ENCODE assay signal across 33 mouse cellular contexts in genomic region chr11:98016177-98016576, GRCm38 (mm10). TPM values are rescaled to one million over a fixed set of nuclear protein-coding genes. Genes with fewer than 3 reads are reported as not detected.
"Had no signal": no experiment of that assay in that cellular context is flagged by ENCODE, and none has a peak within 500 bp of the region (broad histone marks: within the 10 kb centered on the region; RNA-seq: fewer than 3 reads in every experiment).

No protein-coding gene starts in this region.

- H3K27me3 ChIP-seq: limb, embryonic 13.5 days; limb, embryonic 15.5 days; lung, embryonic 15.5 days; midbrain, embryonic 13.5 days; midbrain, embryonic 15.5 days; neural tube, embryonic 12.5 days had no signal

- H3K9ac ChIP-seq: limb, embryonic 12.5 days; limb, embryonic 13.5 days; limb, embryonic 15.5 days; liver, embryonic 12.5 days; liver, embryonic 13.5 days; liver, embryonic 14.5 days; liver, embryonic 15.5 days; liver, postnatal 0 days; lung, embryonic 14.5 days; lung, embryonic 15.5 days; midbrain, embryonic 12.5 days; midbrain, embryonic 13.5 days; midbrain, embryonic 15.5 days; neural tube, embryonic 12.5 days had no signal

- H3K27ac ChIP-seq: left cerebral cortex, adult 2 months; limb, embryonic 10.5 days; limb, embryonic 12.5 days; limb, embryonic 13.5 days; limb, embryonic 15.5 days; liver, embryonic 12.5 days; liver, embryonic 13.5 days; liver, embryonic 14.5 days; liver, embryonic 15.5 days; lung, embryonic 15.5 days; macrophage; midbrain, embryonic 10.5 days; midbrain, embryonic 12.5 days; midbrain, embryonic 13.5 days; midbrain, embryonic 15.5 days; neural tube, embryonic 12.5 days had no signal

- H3K4me2 ChIP-seq: limb, embryonic 12.5 days; limb, embryonic 13.5 days; limb, embryonic 15.5 days; liver, embryonic 12.5 days; liver, embryonic 13.5 days; liver, embryonic 15.5 days; lung, embryonic 14.5 days; lung, embryonic 15.5 days; midbrain, embryonic 11.5 days; midbrain, embryonic 12.5 days; midbrain, embryonic 13.5 days; midbrain, embryonic 15.5 days; neural tube, embryonic 12.5 days had no signal

- ATAC-seq: liver, embryonic 12.5 days; liver, postnatal 0 days; lung, postnatal 0 days; midbrain, embryonic 13.5 days; midbrain, embryonic 15.5 days; midbrain, embryonic 16.5 days had no signal

- H3K36me3 ChIP-seq: liver, embryonic 12.5 days; liver, embryonic 13.5 days; liver, embryonic 15.5 days had no signal

- H3K4me3 ChIP-seq: left cerebral cortex, adult 2 months; limb, embryonic 10.5 days; limb, embryonic 12.5 days; limb, embryonic 13.5 days; limb, embryonic 15.5 days; liver, embryonic 12.5 days; liver, embryonic 13.5 days; liver, embryonic 15.5 days; lung, embryonic 15.5 days; megakaryocyte, embryonic 14.5 days; midbrain, embryonic 10.5 days; midbrain, embryonic 12.5 days; midbrain, embryonic 13.5 days; midbrain, embryonic 15.5 days; myocyte; neural tube, embryonic 12.5 days had no signal

- H3K9me3 ChIP-seq: limb, embryonic 10.5 days; limb, embryonic 12.5 days; limb, embryonic 13.5 days; limb, embryonic 15.5 days; liver, embryonic 12.5 days; liver, embryonic 13.5 days; liver, embryonic 15.5 days; lung, embryonic 15.5 days; megakaryocyte, embryonic 14.5 days; midbrain, embryonic 10.5 days; midbrain, embryonic 12.5 days; midbrain, embryonic 13.5 days; midbrain, embryonic 15.5 days; neural tube, embryonic 12.5 days had no signal

- DNase-seq: left cerebral cortex, postnatal 4 days; liver; liver, embryonic 13.5 days; liver, postnatal 0 days; lung, embryonic 14.5 days; lung, postnatal 10 days; lung, postnatal 14 days; lung, postnatal 4 days; midbrain, embryonic 14.5 days had no signal

RNA-seq across cellular contexts. Expression of gene Plxdc1, which starts 29.9 kb away (rescaled TPM):
- polyA plus RNA-seq: limb, embryonic 10.5 days; limb, embryonic 12.5 days; midbrain, embryonic 11.5 days; neural tube, embryonic 11.5 days had no signal

RNA-seq across cellular contexts. Expression of gene Stac2, which starts 37.1 kb away (rescaled TPM):
- total RNA-seq: megakaryocyte progenitor cell, adult 5-6 weeks; megakaryocyte-erythroid progenitor cell, adult 5-6 weeks; monocyte, adult 5-6 weeks had no signal
- polyA plus RNA-seq: liver, embryonic 14.5 days had no signal
